Mouse (Mus musculus) hindbrain, postnatal 0 days (tissue): Measurements from ENCODE around the gene Arhgap45. TPM values are rescaled to one million over a fixed set of nuclear protein-coding genes. Genes with fewer than 3 reads are reported as not detected.
A peak's percentile ranks its signal among the peaks of the same experiment; 100 is the strongest.

Source experiments
- ATAC-seq: fragments of 200-750 bp; cut with Nextera tagmentation; 2 replicates; pipeline ENCODE4 v1.8.0; 2017; ENCODE audit warnings: mild to moderate bottlenecking, moderate TSS enrichment, moderate library complexity
- DNase-seq: peaks from one replicate; pipeline ENCODE4 v3.0.0-alpha.2; 2015; ENCODE audit warnings: low spot score
- H3K27ac ChIP-seq: fragments of 300-500 bp; sonication (generic); 2 replicates; pipeline ENCODE4 v1.5.1; 2014; ENCODE audit warnings: mild to moderate bottlenecking
- H3K27me3 ChIP-seq: fragments of 300-500 bp; sonication (generic); 2 replicates; pipeline ENCODE4 v1.6.1; 2014; ENCODE audit warnings: low read length, mixed read lengths; ENCODE audit not compliant: insufficient read depth
- H3K36me3 ChIP-seq: fragments of 300-500 bp; sonication (generic); 2 replicates; pipeline ENCODE4 v1.6.1; 2014; ENCODE audit warnings: low read length, mixed read lengths; ENCODE audit not compliant: insufficient read depth
- H3K4me1 ChIP-seq: fragments of 300-500 bp; sonication (generic); 2 replicates; pipeline ENCODE4 v1.6.1; 2014; ENCODE audit warnings: antibody characterized with exemption, low read length, mixed read lengths; ENCODE audit not compliant: insufficient read depth
- H3K4me2 ChIP-seq: fragments of 300-500 bp; sonication (generic); 2 replicates; pipeline ENCODE4 v1.6.1; 2014; ENCODE audit warnings: low read depth, mild to moderate bottlenecking, low read length, moderate library complexity, mixed read lengths
- H3K4me3 ChIP-seq: fragments of 300-500 bp; sonication (generic); 2 replicates; pipeline ENCODE4 v1.5.1; 2014; ENCODE audit warnings: low read length
- H3K9ac ChIP-seq: fragments of 300-500 bp; sonication (generic); replicated peaks from 2 replicates; pipeline ENCODE4 v1.6.1; 2014; ENCODE audit warnings: mild to moderate bottlenecking, low read length, moderate library complexity, mixed read lengths
- H3K9me3 ChIP-seq: fragments of 300-500 bp; sonication (generic); 2 replicates; pipeline ENCODE4 v1.6.1; 2016; ENCODE audit warnings: low read length, mixed read lengths
- CTCF ChIP-seq: IDR thresholded peaks from 2 replicates; pipeline ENCODE4 v1.5.1; 2016; ENCODE audit warnings: antibody characterized with exemption, control low read depth, low read depth
- WGBS: fragments of 180-500 bp; shearing (Covaris S2); extraction: QIAGEN DNeasy Blood & Tissue Kit; methylation state at CpG from one replicate; pipeline ENCODE4 v1.1.7; 2014; 5-methylcytosine and 5-hydroxymethylcytosine counted together
- polyA plus RNA-seq: library from polyadenylated mRNA; unstranded; fragments of >200 nt; fragmentation: Nextera tagmentation; extraction: Ambion mirVana; gene quantifications from 2 replicates; pipeline ENCODE4 v1.2.1, GENCODE M21; 2015
- total RNA-seq: library from RNA; depleted of rRNA; stranded (reverse); fragments of >200 nt; gene quantifications from 2 replicates; pipeline ENCODE4 v1.2.3, GENCODE M21; 2014

Gene Arhgap45
- total and polyA plus RNA-seq, 2 experiments from 2014 or later = 1.7 to 3.3 TPM

DNA sequence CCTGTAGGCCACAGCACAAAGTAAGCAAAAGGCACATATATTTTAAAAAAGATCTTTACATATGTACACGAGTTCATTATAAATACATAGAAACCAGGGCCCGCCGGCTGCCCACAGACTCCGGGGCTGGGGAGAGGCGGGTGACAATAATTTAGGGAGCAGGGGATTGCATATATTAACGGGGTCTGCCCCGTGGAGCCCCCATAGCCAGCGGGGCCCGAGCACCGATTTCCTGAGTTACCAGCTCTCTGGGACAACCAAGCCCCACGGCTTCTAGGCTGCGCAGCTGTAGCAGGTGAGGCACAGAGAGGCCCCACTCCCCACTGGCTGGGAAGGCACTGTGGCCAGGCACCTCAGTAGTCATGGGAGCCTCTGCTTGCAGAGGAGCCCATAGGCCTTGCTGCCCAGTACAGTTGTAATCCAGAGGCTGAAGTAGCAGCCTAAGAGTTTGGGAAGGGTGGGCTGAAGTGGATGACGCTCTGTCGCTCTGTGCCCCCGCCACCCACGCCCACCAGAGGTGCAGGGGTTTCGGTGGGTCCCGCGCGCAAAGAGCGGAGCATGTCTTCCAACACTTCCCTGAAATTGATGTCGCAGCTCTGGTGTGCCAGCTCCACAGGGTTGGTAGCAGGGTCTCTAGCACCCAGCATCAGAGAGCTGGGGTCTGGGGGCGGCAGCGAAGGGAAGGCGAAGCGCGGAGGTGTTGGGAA lies 40.7 kb downstream of the Arhgap45 start:
- Histone ChIP-seq H3K9ac (0 out of 2 replicates have a peak overlapping the region, but pooled peaks have one; percentile 3), H3K9me3 (no peaks in the 10 kb centered on the region), H3K36me3 (peaks cover 26% of the 10 kb centered on the region), H3K4me3 (no peak overlapping the region), H3K27ac (no peak overlapping the region), H3K4me1 (peaks cover 8% of the 10 kb centered on the region), H3K4me2 (no peak overlapping the region), H3K27me3 (no peaks in the 10 kb centered on the region)
- no peak for ATAC-seq
- WGBS = 92% methylated on average over 27 of the region's 27 CpGs
- no peak for TF ChIP-seq CTCF
- no peak for DNase-seq

GRCm38 (mm10) chr10:80057683-80058326 lies 41.4 kb downstream of the Arhgap45 start:
- TF ChIP-seq CTCF = no peak
- Histone ChIP-seq H3K4me2 (no peak overlapping the region), H3K9me3 (no peaks in the 10 kb centered on the region), H3K9ac (no peak overlapping the region), H3K4me3 (no peak overlapping the region), H3K27me3 (no peaks in the 10 kb centered on the region), H3K36me3 (peaks cover 28% of the 10 kb centered on the region), H3K4me1 (peaks cover 8% of the 10 kb centered on the region), H3K27ac (no peak overlapping the region)
- DNase-seq (no peak), ATAC-seq (no peak)
- WGBS = 81% methylated on average over 30 of the region's 30 CpGs

DNA sequence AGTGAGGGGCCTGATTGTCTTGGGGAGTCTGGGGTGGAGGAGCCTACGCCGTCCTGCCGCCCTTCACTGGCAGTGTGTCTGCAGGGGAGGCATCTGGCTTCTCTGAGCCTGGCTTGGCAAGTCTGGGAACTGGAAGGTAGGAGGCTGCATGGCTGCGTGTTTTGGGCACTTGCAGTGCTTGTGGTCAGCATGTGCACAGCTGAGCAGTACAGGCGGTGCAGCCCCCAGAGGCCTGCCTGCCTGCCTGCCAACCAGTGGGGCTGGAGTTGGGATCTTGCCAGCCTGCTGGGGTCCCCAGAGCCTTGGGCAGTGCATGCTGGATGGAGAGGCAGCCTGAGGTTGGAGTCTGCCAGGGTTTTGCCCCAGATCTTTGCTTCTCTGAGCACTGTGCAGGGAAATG lies 46.7 kb downstream of the Arhgap45 start:
- TF ChIP-seq CTCF = no peak
- peaks cover 28% of the 10 kb centered on the region; the same call in 1 of the 2 replicates for H3K36me3 ChIP-seq
- H3K27ac ChIP-seq = peak overlapping the region; percentile 23; the same call in 1 of the 2 replicates
- 40% methylated on average over 5 of the region's 5 CpGs for WGBS
- H3K27me3 ChIP-seq = no peaks in the 10 kb centered on the region
- no peak overlapping the region for H3K9ac ChIP-seq
- no peaks in the 10 kb centered on the region for H3K9me3 ChIP-seq
- no peak overlapping the region for H3K4me3 ChIP-seq
- DNase-seq (peak; percentile 62), ATAC-seq (peak; percentile 55)
- no peak overlapping the region for H3K4me2 ChIP-seq
- no peaks in the 10 kb centered on the region for H3K4me1 ChIP-seq

GRCm38 (mm10) chr10:80063877-80064650 lies 47.6 kb downstream of the Arhgap45 start:
- Histone ChIP-seq H3K9me3 (no peaks in the 10 kb centered on the region), H3K27me3 (no peaks in the 10 kb centered on the region), H3K4me2 (no peak overlapping the region), H3K9ac (no peak overlapping the region), H3K27ac (peak overlapping the region; percentile 23; the same call in 1 of the 2 replicates), H3K36me3 (peaks cover 26% of the 10 kb centered on the region; the same call in 1 of the 2 replicates), H3K4me1 (no peaks in the 10 kb centered on the region), H3K4me3 (no peak overlapping the region)
- ATAC-seq = no peak
- 80% methylated on average over 23 of the region's 23 CpGs for WGBS
- no peak for DNase-seq
- no peak for TF ChIP-seq CTCF

DNA sequence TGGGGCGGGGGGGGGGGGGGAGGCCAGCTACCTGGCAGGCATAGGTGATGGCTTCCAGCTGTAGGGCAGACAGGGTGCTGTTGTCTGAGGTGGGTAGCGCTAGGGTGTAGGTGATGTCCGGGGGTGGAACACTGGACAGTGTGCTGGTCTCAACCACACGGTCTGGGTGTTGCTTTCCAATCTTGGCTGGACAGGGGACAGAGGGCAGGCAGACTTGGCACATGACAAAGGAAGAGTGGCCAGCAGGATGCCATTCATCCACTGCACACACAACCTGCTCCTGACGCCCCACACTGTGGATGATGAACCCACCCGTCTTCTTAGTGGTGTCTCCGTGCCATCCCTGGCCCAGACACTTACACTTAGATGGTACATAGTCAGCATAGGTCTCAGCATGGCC lies 52.8 kb downstream of the Arhgap45 start:
- Histone ChIP-seq H3K9me3 (no peaks in the 10 kb centered on the region), H3K4me2 (no peak overlapping the region), H3K4me3 (no peak overlapping the region), H3K27ac (no peak overlapping the region), H3K27me3 (no peaks in the 10 kb centered on the region), H3K36me3 (peaks cover 7% of the 10 kb centered on the region; the same call in 1 of the 2 replicates), H3K4me1 (no peaks in the 10 kb centered on the region), H3K9ac (no peak overlapping the region)
- 75% methylated on average over 6 of the region's 7 CpGs for WGBS
- no peak for DNase-seq
- no peak for TF ChIP-seq CTCF
- no peak for ATAC-seq

- Histone ChIP-seq H3K9ac (no peak overlapping the region), H3K9me3 (no peaks in the 10 kb centered on the region), H3K36me3 (peaks cover 1% of the 10 kb centered on the region; the same call in 1 of the 2 replicates), H3K4me1 (no peaks in the 10 kb centered on the region), H3K4me3 (no peak overlapping the region), H3K27ac (no peak overlapping the region), H3K4me2 (no peak overlapping the region), H3K27me3 (no peaks in the 10 kb centered on the region)
- 85% methylated on average over 4 of the region's 4 CpGs for WGBS
- TF ChIP-seq CTCF = no peak
- DNase-seq (no peak), ATAC-seq (no peak)
Observed at GRCm38 (mm10) chr10:80069948-80070450, 53.5 kb downstream of the Arhgap45 start.
